Comparison of ENCODE assay signal across 36 mouse cellular contexts in genomic region chr10:25552936-25553335, GRCm38 (mm10). TPM values are rescaled to one million over a fixed set of nuclear protein-coding genes. Genes with fewer than 3 reads are reported as not detected.
DNase-seq lines count a peak whose midpoint lies in the region; ATAC-seq and TF ChIP-seq lines count a peak whose summit lies in the region.
"Had no signal": no experiment of that assay in that cellular context is flagged by ENCODE, and none has a peak within 500 bp of the region (broad histone marks: within the 10 kb centered on the region; RNA-seq: fewer than 3 reads in every experiment).

No protein-coding gene starts in this region.

- no peak overlapping the region for H3K27ac ChIP-seq in left cerebral cortex, adult 2 months
- H3K27ac ChIP-seq: embryonic facial prominence, embryonic 12.5 days; forebrain, embryonic 12.5 days; hindbrain, embryonic 10.5 days; hindbrain, postnatal 0 days; limb, embryonic 13.5 days; liver, embryonic 12.5 days; midbrain, embryonic 13.5 days; stomach, embryonic 15.5 days had no signal

- H3K4me3 ChIP-seq in left cerebral cortex, adult 2 months = no peak overlapping the region
- H3K4me3 ChIP-seq: embryonic facial prominence, embryonic 12.5 days; forebrain, embryonic 12.5 days; hindbrain, embryonic 10.5 days; limb, embryonic 13.5 days; liver, embryonic 12.5 days; midbrain, embryonic 13.5 days; stomach, embryonic 15.5 days had no signal

- intact Hi-C loops in left cerebral cortex, adult 2 months (cut with DNase I) = no loop called here

- ATAC-seq in megakaryocyte, adult 5-6 weeks (ENCODE audit: poor library complexity, severe bottlenecking) = no peak
- ATAC-seq: hindbrain, postnatal 0 days; intestine, embryonic 16.5 days; liver, embryonic 12.5 days; midbrain, embryonic 13.5 days; Patski had no signal

- TF ChIP-seq POLR2A in brain, embryonic 14.5 days (IDR thresholded peaks at IDR 0.05; ENCODE audit: borderline replicate concordance, extremely low read depth, insufficient read depth, insufficient read length, poor library complexity, severe bottlenecking) = no peak

- TF ChIP-seq CTCF in left cerebral cortex, adult 2 months (IDR thresholded peaks at IDR 0.05) = no peak
- TF ChIP-seq CTCF in brain, embryonic 14.5 days (IDR thresholded peaks at IDR 0.05; ENCODE audit: borderline replicate concordance, extremely low read depth, insufficient read depth, insufficient read length) = no peak

- peak; percentile 25 to 51 for DNase-seq in frontal cortex, adult 2 months (ENCODE audit: extremely low spot score in 1 of 2, low spot score in 1 of 2)
- DNase-seq in frontal cortex, postnatal 14 days (ENCODE audit: low spot score in 2 of 2) = no peak
- DNase-seq in left cerebral cortex, adult 2 months (ENCODE audit: extremely low spot score in 1 of 2, low spot score in 2 of 2) = peak; percentile 16 to 18
- DNase-seq in left cerebral cortex, adult 11 months (ENCODE audit: low spot score) = no peak
- peak; percentile 43 for DNase-seq in brain, embryonic 14.5 days (ENCODE audit: low read depth)
- DNase-seq in mesoderm, embryonic 11.5 days (ENCODE audit: low read depth, low spot score) = peak; percentile 39
- DNase-seq in testis, postnatal 10 days (ENCODE audit: low spot score) = no peak
- DNase-seq: adrenal gland, postnatal 36 days; cerebellum, adult 18-20 months; cerebellum, postnatal 14 days; gastrocnemius, postnatal 10 days; kidney, postnatal 36 days; lung, adult 18-20 months; lung, postnatal 10 days had no signal

RNA-seq across cellular contexts. Expression of gene Smlr1, which starts 16.9 kb away (rescaled TPM):
- not detected in 2 replicates for polyA plus RNA-seq in frontal cortex, adult 2 months (2012; rRNA removed)
- total RNA-seq in left cerebral cortex, adult 2 months (2021) = not detected
- polyA plus RNA-seq in brain, embryonic 14.5 days (2012; rRNA removed) = 0.03 and 0.10 TPM in 2 replicates
- total RNA-seq in megakaryocyte, adult 5-6 weeks (2015) = not detected in 2 replicates
- not detected in 2 replicates for total RNA-seq in megakaryocyte, adult 5-6 weeks (2017)
- total RNA-seq: adrenal gland, adult 18-20 months; adrenal gland, postnatal 36 days; ES-E14; gastrocnemius, postnatal 10 days; granulocyte monocyte progenitor cell, adult 5-6 weeks; hindbrain, postnatal 0 days; left cerebral cortex, postnatal 14 days; megakaryocyte progenitor cell, adult 5-6 weeks; monocyte, adult 5-6 weeks; neutrophil, adult 5-6 weeks had no signal
- polyA plus RNA-seq: embryonic facial prominence, embryonic 12.5 days; forebrain, embryonic 12.5 days; heart, embryonic 11.5 days; heart, postnatal 0 days; hindbrain, embryonic 10.5 days; hindbrain, postnatal 0 days; kidney, embryonic 14.5 days; limb, embryonic 13.5 days; midbrain, embryonic 13.5 days; Patski; urinary bladder, adult 2 months had no signal

Comparison
In these comparisons a context has a peak if more than half of its experiments do, and no peak if none do; other contexts are left out.
1. DNase-seq: peak in frontal cortex, adult 2 months (2 of 2), left cerebral cortex, adult 2 months (2 of 2), brain, embryonic 14.5 days (single experiment) and mesoderm, embryonic 11.5 days (single experiment); none in frontal cortex, postnatal 14 days (0 of 2), left cerebral cortex, adult 11 months (single experiment) and testis, postnatal 10 days (single experiment).